ENCODE assay signal across 19 mouse cellular contexts in the genomic region with DNA sequence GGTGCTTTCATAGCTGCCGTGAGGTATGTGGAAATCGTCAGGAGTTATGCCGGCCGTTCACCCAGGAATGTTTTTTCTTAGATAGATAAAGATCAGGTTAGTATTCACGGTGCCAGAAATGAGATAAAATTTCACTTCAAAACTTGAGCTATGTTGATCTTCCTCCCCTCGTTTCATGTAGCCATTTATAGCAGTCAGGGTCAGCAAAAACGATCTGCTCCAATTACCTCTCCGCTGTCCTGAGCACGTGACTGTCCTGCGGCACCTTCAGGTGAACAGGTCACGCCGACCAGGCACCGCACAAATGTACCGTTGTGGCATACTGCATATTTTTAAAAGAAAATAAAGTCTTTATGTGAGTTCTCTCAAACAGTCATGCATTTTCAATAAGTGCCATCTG.
DNase-seq lines count a peak whose midpoint lies in the region; ATAC-seq lines count a peak whose summit lies in the region.
"Had no signal": no experiment of that assay in that cellular context is flagged by ENCODE, and none has a peak within 500 bp of the region (broad histone marks: within the 10 kb centered on the region; RNA-seq: fewer than 3 reads in every experiment).

No protein-coding gene starts in this region.

- no peaks in the 10 kb centered on the region for H3K4me1 ChIP-seq in lung, embryonic 16.5 days (replicated peaks; ENCODE audit: control insufficient read depth, insufficient read depth, low read length)
- H3K4me1 ChIP-seq: hindbrain, embryonic 13.5 days; liver, embryonic 12.5 days; neural tube, embryonic 15.5 days; stomach, embryonic 15.5 days had no signal

- peak; percentile 20; the same call in 1 of the 2 replicates for ATAC-seq in lung, embryonic 16.5 days (ENCODE audit: low read depth)
- ATAC-seq in frontal cortex, adult (ENCODE audit: low TSS enrichment), result no peak
- ATAC-seq: forebrain, postnatal 0 days; intestine, embryonic 16.5 days; liver, embryonic 12.5 days had no signal

- no peaks in the 10 kb centered on the region for H3K9me3 ChIP-seq in lung, embryonic 16.5 days (ENCODE audit: control insufficient read depth, low read length)
- H3K9me3 ChIP-seq: hindbrain, embryonic 13.5 days; liver, embryonic 12.5 days; neural tube, embryonic 15.5 days; stomach, embryonic 15.5 days had no signal

- 22% methylated on average over 14 of the region's 14 CpGs for WGBS in lung, embryonic 16.5 days

- H3K27ac ChIP-seq in lung, embryonic 16.5 days (ENCODE audit: low read length), result 0 out of 2 replicates have a peak overlapping the region, but pooled peaks have one; percentile 22
- H3K27ac ChIP-seq: hindbrain, embryonic 13.5 days; liver, embryonic 12.5 days; neural tube, embryonic 15.5 days; stomach, embryonic 15.5 days had no signal

- DNase-seq in embryo, embryonic 10 days (ENCODE audit: low spot score), result peak; percentile 28
- DNase-seq in embryo, embryonic 10.5 days (ENCODE audit: low spot score), result no peak
- DNase-seq in lung, postnatal 4 days, result no peak
- peak; percentile 13 for DNase-seq in kidney, adult 9 months
- peak; percentile 20 for DNase-seq in mesoderm, embryonic 11.5 days (ENCODE audit: low read depth, low spot score)
- DNase-seq in urinary bladder, adult 18-20 months (ENCODE audit: low spot score in 2 of 2), result no peak
- DNase-seq: cerebellum, adult 2 months; forebrain, postnatal 0 days; heart, adult 11 months; retina, postnatal 1 day; thymus, postnatal 4 days had no signal

- H3K4me3 ChIP-seq in lung, embryonic 16.5 days (ENCODE audit: low read length), result no peak overlapping the region
- H3K4me3 ChIP-seq: hindbrain, embryonic 13.5 days; liver, embryonic 12.5 days; neural tube, embryonic 15.5 days; stomach, embryonic 15.5 days had no signal

- no peaks in the 10 kb centered on the region for H3K27me3 ChIP-seq in lung, embryonic 16.5 days (ENCODE audit: control insufficient read depth, insufficient read depth, low read depth, low read length)
- H3K27me3 ChIP-seq: hindbrain, embryonic 13.5 days; liver, embryonic 12.5 days; neural tube, embryonic 15.5 days; stomach, embryonic 15.5 days had no signal

- H3K9ac ChIP-seq in lung, embryonic 16.5 days (ENCODE audit: low read length), result no peak overlapping the region
- H3K9ac ChIP-seq: forebrain, postnatal 0 days; hindbrain, embryonic 13.5 days; liver, embryonic 12.5 days; neural tube, embryonic 15.5 days; stomach, embryonic 15.5 days had no signal

- no peaks in the 10 kb centered on the region for H3K36me3 ChIP-seq in lung, embryonic 16.5 days (ENCODE audit: control insufficient read depth, insufficient read depth, low read length)
- H3K36me3 ChIP-seq: hindbrain, embryonic 13.5 days; liver, embryonic 12.5 days; neural tube, embryonic 15.5 days; stomach, embryonic 15.5 days had no signal

- H3K4me2 ChIP-seq in lung, embryonic 16.5 days (ENCODE audit: low read depth, low read length), result peak overlapping the region; percentile 25
- H3K4me2 ChIP-seq: hindbrain, embryonic 13.5 days; liver, embryonic 12.5 days; midbrain, embryonic 11.5 days; neural tube, embryonic 15.5 days; stomach, embryonic 15.5 days had no signal

Comparison
In these comparisons a context has a peak if more than half of its experiments do, and no peak if none do; other contexts are left out.
1. DNase-seq: peak in embryo, embryonic 10 days (single experiment), kidney, adult 9 months (single experiment) and mesoderm, embryonic 11.5 days (single experiment); none in embryo, embryonic 10.5 days (single experiment), lung, postnatal 4 days (0 of 2) and urinary bladder, adult 18-20 months (0 of 2).